11 mouse cellular contexts compared by ENCODE assay signal in the genomic region with DNA sequence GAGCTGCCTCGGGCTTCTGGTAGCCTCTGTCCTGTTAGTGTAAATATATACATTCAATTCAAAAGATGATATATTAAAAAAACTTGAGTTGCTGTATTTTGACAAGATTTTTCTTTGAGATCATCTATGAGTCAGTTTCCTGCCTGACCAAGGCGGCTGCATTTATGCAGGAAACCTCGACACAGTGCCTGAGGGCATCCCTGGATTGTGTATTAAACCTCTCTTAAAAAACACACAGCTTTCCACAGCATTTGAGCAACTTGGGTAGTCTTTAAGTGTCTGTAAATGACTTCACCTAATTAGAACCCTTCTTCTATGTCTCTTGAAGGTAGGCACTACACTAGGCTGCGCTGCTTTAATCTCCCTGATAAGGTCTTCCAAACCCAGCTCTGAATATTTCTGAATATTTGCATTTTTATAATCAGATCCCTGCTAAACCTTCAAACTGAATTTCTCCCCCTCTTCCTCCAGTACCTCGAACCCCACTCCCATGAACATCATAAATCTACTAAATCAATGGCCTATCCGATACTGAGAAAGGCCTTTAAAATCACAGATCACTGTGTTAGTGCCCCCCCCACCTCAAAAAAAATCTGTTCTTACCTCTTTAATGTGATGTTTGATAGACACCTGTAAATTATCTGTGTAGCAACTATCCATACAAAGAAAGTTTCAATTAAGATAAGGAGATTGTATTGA. TPM values are rescaled to one million over a fixed set of nuclear protein-coding genes. Genes with fewer than 3 reads are reported as not detected.
DNase-seq lines count a peak whose midpoint lies in the region; ATAC-seq lines count a peak whose summit lies in the region.
"Had no signal": no experiment of that assay in that cellular context is flagged by ENCODE, and none has a peak within 500 bp of the region (broad histone marks: within the 10 kb centered on the region; RNA-seq: fewer than 3 reads in every experiment).

No protein-coding gene starts in this region.

- peaks cover 10% of the 10 kb centered on the region; the same call in 1 of the 2 replicates for H3K4me1 ChIP-seq in heart, embryonic 10.5 days
- H3K4me1 ChIP-seq in limb, embryonic 12.5 days (replicated peaks) = peaks cover 28% of the 10 kb centered on the region

- DNase-seq in heart, embryonic 10.5 days (ENCODE audit: low spot score) = no peak
- DNase-seq in heart, postnatal 36 days = no peak
- DNase-seq in 3134 (ENCODE audit: extremely low read depth, insufficient read length, low spot score) (peak; percentile 18), adipocyte (ENCODE audit: low spot score) (peak; percentile 21)
- DNase-seq in right cerebral cortex, postnatal 25 days = no peak
- DNase-seq in urinary bladder, adult 18-20 months (ENCODE audit: low spot score in 2 of 2) = no peak
- no peak for DNase-seq in right cerebral cortex, postnatal 14 days
- DNase-seq: thymus, adult 18-20 months had no signal

- intact Hi-C loops in heart, postnatal 36 days (cut with DNase I) = loop anchor here (2.0 to 5.0 kb wide), 2 partner anchors 282 to 419 kb away; no protein-coding TSS in a partner anchor

- H3K4me2 ChIP-seq in limb, embryonic 12.5 days = peak overlapping the region; percentile 87; the same call in 1 of the 2 replicates

- no peak for ATAC-seq in limb, embryonic 12.5 days (ENCODE audit: insufficient number of reproducible peaks, insufficient read depth, low FRiP score, low TSS enrichment, low read depth)

- no peaks in the 10 kb centered on the region for H3K27me3 ChIP-seq in heart, embryonic 10.5 days (ENCODE audit: insufficient read depth, poor library complexity, severe bottlenecking)
- H3K27me3 ChIP-seq in limb, embryonic 12.5 days = peaks cover 2% of the 10 kb centered on the region; the same call in 1 of the 2 replicates
- H3K27me3 ChIP-seq: megakaryocyte, embryonic 14.5 days had no signal

- H3K9me3 ChIP-seq in heart, embryonic 10.5 days = no peaks in the 10 kb centered on the region
- no peaks in the 10 kb centered on the region for H3K9me3 ChIP-seq in limb, embryonic 12.5 days
- H3K9me3 ChIP-seq: megakaryocyte, embryonic 14.5 days had no signal

- WGBS in heart, embryonic 10.5 days = 43% methylated on average over 6 of the region's 6 CpGs
- WGBS in limb, embryonic 12.5 days = 16% methylated on average over 6 of the region's 6 CpGs

- H3K36me3 ChIP-seq in heart, embryonic 10.5 days = no peaks in the 10 kb centered on the region
- no peaks in the 10 kb centered on the region for H3K36me3 ChIP-seq in limb, embryonic 12.5 days

- no peak overlapping the region for H3K4me3 ChIP-seq in heart, embryonic 10.5 days
- no peak overlapping the region for H3K4me3 ChIP-seq in limb, embryonic 12.5 days (replicated peaks)

- H3K9ac ChIP-seq in limb, embryonic 12.5 days (replicated peaks) = no peak overlapping the region

- H3K27ac ChIP-seq in heart, embryonic 10.5 days = 0 out of 2 replicates have a peak overlapping the region, but pooled peaks have one; percentile 38
- H3K27ac ChIP-seq in limb, embryonic 12.5 days = no peak overlapping the region

RNA-seq across cellular contexts. Expression of gene Arid5b, which starts 2.7 kb away (rescaled TPM):
- 12.4 and 18.2 TPM in 2 replicates for polyA plus RNA-seq in heart, embryonic 10.5 days (2016; fragmentation: Nextera tagmentation; extraction: Ambion mirVana)
- total RNA-seq in heart, postnatal 36 days (2021) = 10 to 100 TPM; 23.2 to 33.8 TPM
- 45.2 and 48.0 TPM in 2 replicates for polyA plus RNA-seq in limb, embryonic 12.5 days (2016; fragmentation: Nextera tagmentation; extraction: Ambion mirVana)
- total RNA-seq: MEL had no signal

Comparison
In these comparisons a context has a peak if more than half of its experiments do, and no peak if none do; other contexts are left out.
1. DNase-seq: peak in 3134 (single experiment) and adipocyte (single experiment); none in heart, embryonic 10.5 days (single experiment), heart, postnatal 36 days (0 of 2), right cerebral cortex, postnatal 25 days (single experiment), urinary bladder, adult 18-20 months (0 of 2) and right cerebral cortex, postnatal 14 days (single experiment).